Mouse (Mus musculus) cortical plate, adult 2 months (tissue): ENCODE data around the gene Pfn1.

Source experiments
- CTCF ChIP-seq: fragments of 200-500 bp; IDR thresholded peaks from 2 replicates; pipeline ENCODE4 v1.5.1; 2011; ENCODE audit warnings: mild to moderate bottlenecking, control low read depth, low read length; ENCODE audit not compliant: insufficient read depth; ENCODE audit errors: extremely low read depth
- POLR2A ChIP-seq: fragments of 200-500 bp; IDR thresholded peaks from 2 replicates; pipeline ENCODE4 v1.6.1; 2011; ENCODE audit warnings: mild to moderate bottlenecking, low read length, control low read depth; ENCODE audit not compliant: insufficient read depth; ENCODE audit errors: extremely low read depth

- TF ChIP-seq POLR2A (no peak), CTCF (no peak)
These were observed 24.3 kb downstream of the Pfn1 start for GRCm38 (mm10) chr11:70630129-70630528.
